9 mouse cellular contexts compared by ENCODE assay signal in the genomic region with DNA sequence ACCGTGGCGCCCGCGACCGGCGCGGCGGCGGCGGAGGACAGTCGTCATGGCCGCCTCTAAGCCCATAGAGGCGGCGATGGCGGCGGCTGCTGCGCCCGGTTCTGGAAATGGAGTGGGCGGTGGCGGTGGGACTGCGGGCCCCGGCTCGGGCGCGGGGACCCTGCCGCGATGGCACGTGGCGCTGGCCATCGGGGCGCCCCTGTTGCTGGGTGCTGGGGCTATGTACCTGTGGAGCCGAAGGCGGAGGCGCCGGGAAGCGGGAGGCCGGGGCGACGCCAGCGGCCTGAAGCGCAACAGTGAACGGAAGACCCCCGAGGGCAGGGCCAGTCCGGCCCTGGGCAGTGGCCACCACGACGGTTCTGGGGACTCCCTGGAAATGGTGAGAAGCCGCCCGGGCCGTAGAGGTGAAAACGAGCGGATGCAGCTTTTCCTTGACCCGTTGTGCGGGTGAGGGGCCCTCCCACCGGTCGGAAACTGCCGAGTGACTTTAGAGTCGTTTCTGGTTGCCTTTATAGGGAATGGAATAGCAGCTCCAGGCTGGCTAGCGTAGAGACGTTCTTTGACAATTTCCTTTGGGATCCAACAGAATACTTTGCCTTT. TPM values are rescaled to one million over a fixed set of nuclear protein-coding genes. Genes with fewer than 3 reads are reported as not detected.
DNase-seq lines count a peak whose midpoint lies in the region; ATAC-seq and TF ChIP-seq lines count a peak whose summit lies in the region.
"Had no signal": no experiment of that assay in that cellular context is flagged by ENCODE, and none has a peak within 500 bp of the region (broad histone marks: within the 10 kb centered on the region; RNA-seq: fewer than 3 reads in every experiment).

No protein-coding gene starts in this region.

- TF ChIP-seq CTCF in cortical plate, adult 2 months (IDR thresholded peaks at IDR 0.05; ENCODE audit: extremely low read depth, insufficient read depth, low read length), result no peak

- no peaks in the 10 kb centered on the region for H3K9me3 ChIP-seq in heart, embryonic 13.5 days
- no peaks in the 10 kb centered on the region for H3K9me3 ChIP-seq in hindbrain, embryonic 15.5 days
- no peaks in the 10 kb centered on the region for H3K9me3 ChIP-seq in midbrain, embryonic 13.5 days

- peak overlapping the region; percentile 99 for H3K9ac ChIP-seq in heart, embryonic 13.5 days
- peak overlapping the region; percentile 91 for H3K9ac ChIP-seq in hindbrain, embryonic 15.5 days
- peak overlapping the region; percentile 95 for H3K9ac ChIP-seq in midbrain, embryonic 13.5 days (replicated peaks)

- no peaks in the 10 kb centered on the region for H3K36me3 ChIP-seq in heart, embryonic 13.5 days
- no peaks in the 10 kb centered on the region for H3K36me3 ChIP-seq in hindbrain, embryonic 15.5 days
- no peaks in the 10 kb centered on the region for H3K36me3 ChIP-seq in midbrain, embryonic 13.5 days

- peaks cover 30% of the 10 kb centered on the region for H3K4me1 ChIP-seq in heart, embryonic 13.5 days
- peaks cover 6% of the 10 kb centered on the region for H3K4me1 ChIP-seq in cortical plate, adult 2 months (ENCODE audit: control insufficient read depth, insufficient read depth, low read length)
- H3K4me1 ChIP-seq in hindbrain, embryonic 15.5 days (replicated peaks), result peaks cover 28% of the 10 kb centered on the region
- H3K4me1 ChIP-seq in midbrain, embryonic 13.5 days (replicated peaks), result peaks cover 20% of the 10 kb centered on the region

- peak overlapping the region; percentile 99 for H3K4me3 ChIP-seq in heart, embryonic 13.5 days
- H3K4me3 ChIP-seq in cortical plate, adult 2 months (ENCODE audit: insufficient read depth, low read length), result peak overlapping the region; percentile 56
- H3K4me3 ChIP-seq in hindbrain, embryonic 15.5 days, result peak overlapping the region; percentile 99
- peak overlapping the region; percentile 99 for H3K4me3 ChIP-seq in midbrain, embryonic 13.5 days (replicated peaks)

- no peak for DNase-seq in heart, adult 11 months
- DNase-seq in right cerebral cortex, postnatal 10 days (ENCODE audit: low spot score in 2 of 2), result no peak
- DNase-seq in left cerebral cortex, postnatal 36 days (ENCODE audit: low spot score in 2 of 2), result no peak

- peak overlapping the region; percentile 95 for H3K27ac ChIP-seq in heart, embryonic 13.5 days (replicated peaks)
- H3K27ac ChIP-seq in cortical plate, adult 2 months (ENCODE audit: insufficient read depth, low read length), result peak overlapping the region; percentile 53
- peak overlapping the region; percentile 98 for H3K27ac ChIP-seq in hindbrain, embryonic 15.5 days (replicated peaks)
- peak overlapping the region; percentile 96 for H3K27ac ChIP-seq in midbrain, embryonic 13.5 days

- TF ChIP-seq POLR2A in cortical plate, adult 2 months (IDR thresholded peaks at IDR 0.05; ENCODE audit: extremely low read depth, insufficient read depth, low read length), result no peak

- intact Hi-C loops in left cerebral cortex, postnatal 36 days (cut with DNase I), result loop anchor here (5.0 kb wide), 1 partner anchor 45 kb away; the partner anchor contains the start of gene Nit2

- peaks cover 8% of the 10 kb centered on the region; the same call in 1 of the 2 replicates for H3K27me3 ChIP-seq in heart, embryonic 13.5 days (replicated peaks)
- H3K27me3 ChIP-seq in hindbrain, embryonic 15.5 days, result no peaks in the 10 kb centered on the region
- H3K27me3 ChIP-seq in midbrain, embryonic 13.5 days, result no peaks in the 10 kb centered on the region

- 0 out of 2 replicates have a peak, but pooled peaks have one; percentile 7 for ATAC-seq in heart, embryonic 13.5 days (ENCODE audit: extremely low read depth, insufficient number of reproducible peaks, low FRiP score, low TSS enrichment)
- peak; percentile 3 for ATAC-seq in CD4-positive, CD25-positive, alpha-beta regulatory T cell, adult 4 months
- no peak for ATAC-seq in hindbrain, embryonic 15.5 days (ENCODE audit: low FRiP score, low read depth)
- no peak for ATAC-seq in midbrain, embryonic 13.5 days

- H3K4me2 ChIP-seq in heart, embryonic 13.5 days, result peak overlapping the region; percentile 83
- H3K4me2 ChIP-seq in hindbrain, embryonic 15.5 days, result peak overlapping the region; percentile 71
- H3K4me2 ChIP-seq in midbrain, embryonic 13.5 days (replicated peaks), result peak overlapping the region; percentile 68

- WGBS in heart, embryonic 13.5 days, result under 1% methylated on average over 59 of the region's 59 CpGs
- under 1% methylated on average over 56 of the region's 59 CpGs for WGBS in hindbrain, embryonic 15.5 days
- WGBS in midbrain, embryonic 13.5 days, result under 1% methylated on average over 58 of the region's 59 CpGs

RNA-seq across cellular contexts. Expression of gene Tomm70a, which starts 0.4 kb away (rescaled TPM):
- 35.6 and 36.7 TPM in 2 replicates for polyA plus RNA-seq in heart, embryonic 13.5 days (2015; fragmentation: Nextera tagmentation; extraction: Ambion mirVana)
- 10 to 100 TPM in 1 of 2 experiments, 1 to 10 TPM in 1; 8.8 to 12.1 TPM for polyA plus RNA-seq in CD4-positive, CD25-positive, alpha-beta regulatory T cell, adult 4 months (2017; shearing (Covaris generic))
- polyA plus RNA-seq in cortical plate, adult 2 months (2012; rRNA removed), result 53.3 and 56.2 TPM in 2 replicates
- polyA plus RNA-seq in hindbrain, embryonic 15.5 days (2015; fragmentation: Nextera tagmentation; extraction: Ambion mirVana), result 63.9 and 65.2 TPM in 2 replicates
- polyA plus RNA-seq in midbrain, embryonic 13.5 days (2015; fragmentation: Nextera tagmentation; extraction: Ambion mirVana), result 52.4 and 54.4 TPM in 2 replicates
- 10 to 100 TPM; 97.4 to 99.5 TPM for total RNA-seq in left cerebral cortex, postnatal 36 days (2021)

RNA-seq across cellular contexts. Expression of gene Nit2, which starts 45.2 kb away (rescaled TPM):
- polyA plus RNA-seq in heart, embryonic 13.5 days (2015; fragmentation: Nextera tagmentation; extraction: Ambion mirVana), result 44.4 and 51.6 TPM in 2 replicates
- 10 to 100 TPM; 41.0 to 42.3 TPM for polyA plus RNA-seq in CD4-positive, CD25-positive, alpha-beta regulatory T cell, adult 4 months (2017; shearing (Covaris generic))
- 13.1 and 15.1 TPM in 2 replicates for polyA plus RNA-seq in cortical plate, adult 2 months (2012; rRNA removed)
- 46.9 and 49.8 TPM in 2 replicates for polyA plus RNA-seq in hindbrain, embryonic 15.5 days (2015; fragmentation: Nextera tagmentation; extraction: Ambion mirVana)
- polyA plus RNA-seq in midbrain, embryonic 13.5 days (2015; fragmentation: Nextera tagmentation; extraction: Ambion mirVana), result 41.3 and 41.6 TPM in 2 replicates
- 10 to 100 TPM; 13.6 to 14.8 TPM for total RNA-seq in left cerebral cortex, postnatal 36 days (2021)

RNA-seq across cellular contexts. Expression of gene Tmem45a2, which starts 50.7 kb away (rescaled TPM):
- polyA plus RNA-seq in heart, embryonic 13.5 days (2015; fragmentation: Nextera tagmentation; extraction: Ambion mirVana), result 0.07 TPM in 1 of 2 replicates, not detected in the other
- polyA plus RNA-seq in CD4-positive, CD25-positive, alpha-beta regulatory T cell, adult 4 months (2017; shearing (Covaris generic)), result not detected
- 0.06 TPM in 1 of 2 replicates, not detected in the other for polyA plus RNA-seq in cortical plate, adult 2 months (2012; rRNA removed)
- polyA plus RNA-seq in hindbrain, embryonic 15.5 days (2015; fragmentation: Nextera tagmentation; extraction: Ambion mirVana), result 0.09 and 0.28 TPM in 2 replicates
- polyA plus RNA-seq in midbrain, embryonic 13.5 days (2015; fragmentation: Nextera tagmentation; extraction: Ambion mirVana), result not detected in 2 replicates
- under 1 TPM in 1 of 2 experiments, not detected in 1; 0.22 TPM for total RNA-seq in left cerebral cortex, postnatal 36 days (2021)
- polyA plus RNA-seq: brain, embryonic 14.5 days had no signal

Comparison
In these comparisons a context has a peak if more than half of its experiments do, and no peak if none do; other contexts are left out.
1. ATAC-seq: peak in heart, embryonic 13.5 days (single experiment) and CD4-positive, CD25-positive, alpha-beta regulatory T cell, adult 4 months (single experiment); none in hindbrain, embryonic 15.5 days (single experiment) and midbrain, embryonic 13.5 days (single experiment).
2. Peak in every context shown above with its lines, with median percentiles within 50 percentile points of each other: H3K27ac ChIP-seq, H3K4me2 ChIP-seq, H3K4me3 ChIP-seq and H3K9ac ChIP-seq.